Mouse (Mus musculus) heart, adult 18-20 months (tissue): ENCODE data around the gene A4gnt. TPM values are rescaled to one million over a fixed set of nuclear protein-coding genes. Genes with fewer than 3 reads are reported as not detected.
A peak's percentile ranks its signal among the peaks of the same experiment; 100 is the strongest.

Experiments used
- DNase-seq, 2 experiments: peaks; one replicate each; pipeline ENCODE4 v3.0.0; 2021 to 2022; ENCODE audit warnings: mixed read lengths in 1 of 2
- total RNA-seq, 2 experiments: library from RNA; stranded (reverse); gene quantifications; 2 replicates each; pipeline ENCODE4 v1.2.3; 2021

Gene A4gnt
- total RNA-seq, 2 experiments from 2014 or later: not detected

DNA sequence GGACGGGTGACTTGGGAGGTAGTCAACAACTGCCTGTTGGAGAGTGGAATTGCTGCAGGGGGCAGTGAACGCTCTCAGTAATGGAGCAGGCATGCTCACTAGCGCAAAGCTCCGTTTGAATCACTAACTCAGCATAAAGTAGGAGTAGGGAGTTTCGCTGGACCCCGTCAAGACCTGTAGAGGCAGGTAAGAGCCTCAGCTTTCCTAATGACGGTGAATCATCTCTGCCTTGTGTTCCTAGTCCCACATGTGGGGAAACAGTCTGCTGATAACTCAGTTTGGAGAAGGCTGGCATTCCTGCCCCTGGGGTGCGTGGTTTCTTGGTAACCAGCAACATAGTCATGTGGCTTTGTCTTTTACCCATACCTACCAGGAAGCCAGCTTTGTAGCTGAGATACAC, 20.0 kb downstream of the A4gnt start:
- peak in 1 of 2 experiments; percentile 13 for DNase-seq

DNA sequence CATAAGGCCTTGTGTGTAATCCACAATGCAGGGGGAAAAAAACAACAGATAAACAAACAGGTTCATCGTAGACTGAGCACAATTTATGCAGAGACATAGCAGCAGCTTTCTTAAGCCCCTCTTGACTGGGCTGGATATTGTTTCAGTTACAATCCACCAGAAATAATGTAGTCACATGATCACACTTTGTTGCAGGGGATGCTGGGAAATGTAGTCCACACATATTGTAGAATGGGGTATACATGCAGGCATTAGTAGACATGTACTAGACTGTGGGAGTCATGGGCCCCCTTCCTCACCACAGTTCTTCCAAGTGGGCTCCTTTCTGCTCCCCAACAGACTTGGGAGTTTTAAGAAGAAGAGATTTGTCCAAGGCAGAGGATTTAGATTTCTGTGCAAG, 24.5 kb downstream of the A4gnt start:
- no peak for DNase-seq

DNA sequence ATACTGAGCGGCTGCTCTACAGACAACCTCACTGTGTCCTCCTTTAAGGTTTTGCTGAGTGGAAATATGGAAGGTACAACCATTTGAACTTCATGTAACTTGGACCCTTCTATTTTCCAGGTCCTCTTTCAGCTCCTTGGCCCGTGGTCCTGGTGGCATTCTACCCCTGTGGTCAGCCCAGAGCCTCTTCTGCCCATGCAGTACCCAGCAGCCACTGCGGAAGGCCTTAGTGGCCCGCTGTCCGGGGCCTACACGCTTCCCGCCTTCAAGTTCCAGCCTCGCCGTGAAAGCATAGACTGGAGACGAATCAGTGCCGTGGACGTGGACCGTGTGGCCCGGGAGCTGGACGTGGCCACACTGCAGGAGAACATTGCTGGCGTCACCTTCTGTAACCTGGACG, 24.9 kb downstream of the A4gnt start:
- DNase-seq: no peak

DNA sequence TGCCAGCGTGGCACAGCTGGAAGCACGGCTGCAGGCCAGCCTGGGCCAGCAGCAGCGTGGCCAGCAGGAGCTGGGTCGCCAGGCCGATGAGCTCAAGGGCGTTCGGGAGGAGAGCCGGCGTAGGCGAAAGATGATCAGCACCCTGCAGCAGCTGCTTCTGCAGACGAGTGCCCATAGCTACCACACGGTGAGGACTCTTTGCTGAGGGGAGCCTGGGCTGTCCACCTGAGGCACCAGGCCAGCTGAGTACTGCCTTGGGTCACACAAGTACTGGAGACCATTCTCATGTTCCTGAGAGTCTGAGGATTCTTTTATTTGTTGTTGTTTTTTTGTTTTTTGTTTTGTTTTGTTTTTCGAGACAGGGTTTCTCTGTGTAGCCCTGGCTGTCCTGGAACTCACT, 25.4 kb downstream of the A4gnt start:
- DNase-seq: no peak

DNA sequence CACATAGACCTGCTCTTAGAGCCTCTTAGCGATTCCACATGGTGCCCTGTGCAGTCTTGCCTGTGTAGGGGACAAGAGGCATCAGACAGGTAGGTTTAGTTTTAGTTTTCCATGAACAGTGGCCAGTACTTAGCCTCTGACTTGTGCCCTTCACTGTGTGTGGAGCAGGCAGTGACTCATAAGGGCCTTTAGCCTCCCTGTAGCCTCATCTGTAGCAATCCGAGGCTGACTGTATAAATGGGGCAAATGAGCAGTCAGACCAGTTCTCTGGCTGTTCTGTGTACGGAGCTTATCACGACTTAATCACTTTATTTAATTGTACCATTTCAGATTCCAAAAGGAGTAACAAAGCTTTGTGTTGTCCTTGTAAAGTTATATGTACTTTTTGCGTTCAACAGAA, 27.7 kb downstream of the A4gnt start:
- no peak for DNase-seq

DNA sequence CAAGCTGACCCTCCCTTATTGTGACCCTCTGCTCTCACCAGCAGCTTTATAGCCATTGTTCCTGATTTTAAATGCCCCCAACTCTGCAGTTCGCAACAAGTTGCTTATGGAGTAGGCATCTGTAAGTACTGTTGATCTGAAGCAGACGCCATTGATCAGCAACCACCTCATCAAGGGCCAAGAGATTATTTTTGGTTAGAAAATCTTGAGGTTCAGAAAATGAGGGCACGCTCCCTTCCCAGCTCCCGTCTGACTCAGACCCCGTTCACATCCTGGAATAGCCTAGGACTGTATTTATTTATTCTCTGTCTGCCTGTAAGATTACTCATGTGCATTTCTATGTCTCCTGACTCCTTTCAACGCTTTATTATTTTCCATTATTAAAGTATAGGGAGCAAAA, 33.1 kb downstream of the A4gnt start:
- no peak for DNase-seq

DNA sequence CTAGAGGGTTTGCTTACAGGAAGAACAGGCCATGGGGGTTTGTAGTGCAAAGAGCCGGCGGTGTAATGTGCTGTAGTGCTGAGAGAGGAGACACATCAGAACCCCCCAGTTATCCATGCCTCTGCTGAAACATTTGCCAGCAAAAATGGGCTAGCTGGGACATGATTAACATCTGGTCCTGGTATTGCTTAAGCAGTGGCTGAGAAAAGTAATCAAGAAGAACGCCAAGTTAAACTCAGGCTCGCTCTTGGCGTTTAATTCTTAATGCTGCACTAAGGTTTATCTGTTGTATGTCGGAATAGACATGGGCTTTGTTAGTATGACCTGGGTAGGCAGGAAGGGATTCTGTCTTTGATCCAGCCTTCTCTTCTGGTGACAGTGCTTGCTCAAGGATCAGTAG, 33.8 kb downstream of the A4gnt start:
- no peak for DNase-seq

DNA sequence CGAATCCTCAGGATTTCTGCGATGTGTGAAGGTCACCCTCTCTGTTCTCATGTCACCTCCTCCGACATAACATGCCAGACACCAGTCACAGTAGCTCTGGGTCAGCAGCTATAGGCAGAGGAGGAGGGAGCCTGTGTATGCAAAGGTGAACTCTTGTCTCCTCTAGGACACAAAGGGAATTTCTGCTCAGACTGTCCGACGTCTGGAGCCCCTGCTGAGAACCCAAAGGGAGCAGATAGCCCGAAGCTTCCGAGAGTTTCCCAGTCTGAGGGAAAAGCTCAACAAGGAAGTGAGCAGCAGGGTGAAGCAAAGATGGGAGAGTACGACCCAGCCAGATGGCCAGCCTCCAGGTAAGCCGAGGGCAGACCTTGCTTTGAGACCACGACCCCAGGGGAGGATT, 48.5 kb downstream of the A4gnt start:
- DNase-seq: no peak

DNA sequence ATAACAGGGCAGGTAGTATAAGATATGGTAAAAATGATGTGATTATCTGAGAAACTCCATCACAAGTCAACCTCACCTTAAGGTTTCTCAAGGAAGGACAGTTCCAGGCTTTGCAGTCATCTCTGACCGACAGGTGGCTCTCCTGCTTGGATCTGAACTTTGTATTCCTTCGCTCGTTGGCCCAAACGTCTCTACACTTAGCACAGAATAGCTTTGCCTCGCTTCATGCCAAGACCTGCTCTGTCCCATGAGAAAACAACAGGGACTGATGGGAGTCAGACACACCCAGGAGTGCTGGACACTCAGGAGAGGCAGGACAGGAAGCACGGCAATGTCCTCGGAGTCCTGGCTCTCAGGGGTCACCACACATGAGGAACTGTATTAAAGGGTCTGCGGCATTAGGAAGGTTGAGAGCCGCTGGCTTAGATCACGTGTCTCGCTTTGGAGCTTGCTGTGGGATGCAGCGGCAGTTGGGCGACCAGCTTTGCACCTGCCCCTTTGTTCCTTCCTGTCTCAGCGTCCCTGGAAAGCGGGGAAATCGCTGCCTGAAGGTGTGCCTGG, 49.4 kb downstream of the A4gnt start:
- peak in 1 of 2 experiments; percentile 8 for DNase-seq

DNA sequence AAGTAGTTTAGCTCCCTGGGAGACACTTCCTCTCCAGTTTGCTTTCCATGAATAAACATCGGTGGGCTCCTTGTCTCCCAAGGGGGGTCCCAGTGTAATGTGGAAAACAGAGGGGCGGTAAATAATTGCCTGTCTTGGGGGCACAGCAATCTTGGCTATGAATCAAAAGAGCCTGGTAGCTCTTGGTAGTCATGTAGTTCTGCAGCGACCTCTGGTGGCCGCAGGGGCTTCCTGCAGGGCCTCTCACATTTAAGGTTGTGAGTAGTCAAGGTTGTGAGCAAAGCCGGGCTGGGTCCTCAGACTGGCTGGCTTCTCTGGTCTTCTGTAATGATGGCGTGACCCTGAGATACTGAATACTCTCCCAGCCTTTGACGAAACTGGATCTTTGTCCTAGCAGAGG, 50.1 kb downstream of the A4gnt start:
- peak; percentile 29 to 75 for DNase-seq

DNA sequence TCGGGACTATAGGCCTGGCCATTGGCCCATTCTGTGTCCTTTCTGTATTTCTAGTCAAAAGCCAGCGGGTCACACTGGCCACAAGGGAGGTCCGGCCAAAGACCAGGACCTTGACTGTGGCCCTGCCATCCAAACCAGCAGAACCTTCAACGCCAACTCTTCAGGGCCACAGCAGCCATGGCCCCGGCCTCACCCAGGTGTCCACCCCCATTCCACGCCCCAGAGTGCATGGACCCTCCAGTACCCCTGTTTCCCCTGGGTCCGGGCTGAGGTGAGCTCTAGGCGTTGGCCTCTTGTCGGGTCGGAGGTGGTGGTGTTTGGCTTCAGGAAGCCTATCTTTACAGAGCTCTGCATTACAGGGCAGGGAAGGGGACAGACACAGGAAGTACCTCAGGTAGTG, 50.6 kb downstream of the A4gnt start:
- no peak for DNase-seq

DNA sequence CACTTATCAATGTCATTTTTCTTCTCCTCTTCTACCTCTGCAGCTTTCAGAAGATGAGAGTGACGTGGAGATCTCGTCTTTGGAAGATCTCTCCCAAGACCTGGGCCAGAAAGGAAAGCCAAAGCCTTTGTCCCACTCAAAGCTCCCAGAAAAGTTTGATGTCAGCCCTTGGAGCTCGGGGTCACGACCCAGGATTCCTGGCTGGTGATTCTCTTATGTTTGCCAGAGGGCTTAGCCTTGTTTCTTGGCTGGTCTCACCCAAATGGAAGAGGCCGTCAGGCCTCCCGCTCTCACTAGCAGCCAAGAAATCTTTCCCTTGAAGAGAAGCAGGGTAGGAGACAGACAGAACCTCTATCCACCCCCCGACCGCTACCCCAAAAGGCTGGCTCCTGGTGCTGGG, 55.3 kb downstream of the A4gnt start:
- peak; percentile 56 to 74 for DNase-seq

DNA sequence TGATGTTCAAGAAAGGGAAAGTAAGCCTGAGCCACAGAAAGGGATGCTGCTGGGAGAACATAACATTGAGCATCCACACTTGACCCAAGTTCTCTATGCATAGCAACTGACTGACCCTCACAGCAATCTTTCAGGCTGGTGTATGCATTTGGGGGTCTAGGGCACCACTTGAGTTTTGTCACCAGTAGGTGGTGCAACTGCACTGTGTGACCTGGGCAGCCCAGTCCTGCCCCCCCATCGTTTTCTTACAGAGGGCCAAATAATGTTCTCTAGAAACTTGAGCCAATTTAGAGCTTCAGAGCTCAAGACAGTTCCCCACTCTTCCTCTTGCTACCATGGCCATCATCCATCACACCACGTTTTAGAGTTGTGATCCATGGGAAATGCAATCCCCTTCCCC, 59.3 kb downstream of the A4gnt start:
- DNase-seq: no peak

Other genes with a start within 250 kb of the A4gnt start
- 1 to 10 TPM; 6.2 to 7.1 TPM for gene Mras, start 175.1 kb upstream of the A4gnt start, total RNA-seq
- gene Nme9, start 161.0 kb upstream of the A4gnt start, total RNA-seq: under 1 TPM in 1 of 2 experiments, not detected in 1; 0.85 TPM
- 10 to 100 TPM; 16.8 to 17.3 TPM for gene Armc8, start 43.6 kb upstream of the A4gnt start, total RNA-seq
- gene Dbr1, start 36.7 kb upstream of the A4gnt start, total RNA-seq: 1 to 10 TPM; 5.6 to 6.9 TPM
- 1 to 10 TPM; 3.3 to 4.3 TPM for gene Dzip1l, start 17.0 kb downstream of the A4gnt start, total RNA-seq
- not detected for gene Cldn18, start 104.8 kb downstream of the A4gnt start, total RNA-seq